Mouse (Mus musculus): ENCODE data around the gene Miox.

The Miox gene

DNA sequence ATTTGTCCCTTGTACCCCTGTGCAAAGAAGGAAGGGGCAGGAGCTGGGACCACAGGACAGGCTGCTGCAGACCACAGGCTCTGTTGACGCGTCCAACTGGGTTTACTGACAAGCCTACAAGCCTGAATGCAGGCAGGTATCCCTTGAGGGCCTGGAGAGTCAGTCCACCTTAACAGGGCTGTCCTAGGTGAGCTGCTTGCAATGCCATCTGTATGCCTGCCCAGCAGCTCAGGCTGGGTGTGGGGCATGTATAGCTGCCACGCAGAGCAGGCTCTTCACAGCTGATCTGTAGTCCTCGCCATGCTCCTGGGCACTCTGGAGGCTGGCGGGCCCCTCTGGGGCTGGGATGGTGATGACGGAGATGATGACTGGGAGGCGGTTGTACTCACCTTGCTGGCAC, 50.4 kb downstream of the Miox start, which contains the start of gene Klhdc7b:
Gene Klhdc7b, plus strand, starts transcription at position 301 of the 400 bp plus-strand sequence.
- in situ Hi-C loops (cut with MboI; ENCODE audit: unreplicated experiment in 2 of 2) = no loop called here

Data from v-Abl transformed pro-B cells (cell line).